Mouse (Mus musculus) bone marrow macrophage, adult 2 months (primary cell): ENCODE results near the gene Mmp25.

Experiments used
- CTCF ChIP-seq: IDR thresholded peaks from 2 replicates; pipeline ENCODE4 v1.5.1; 2012; ENCODE audit warnings: low read depth, mild to moderate bottlenecking, low read length, moderate library complexity
- POLR2A ChIP-seq: IDR thresholded peaks from 2 replicates; pipeline ENCODE4 v1.6.1; 2012; ENCODE audit warnings: mild to moderate bottlenecking, low read depth, low read length, borderline replicate concordance

- TF ChIP-seq CTCF (no peak), POLR2A (no peak)
Measured at GRCm38 (mm10) chr17:23631241-23631640, 13.8 kb downstream of the Mmp25 start.
